Mouse (Mus musculus) spleen, adult 2 months (tissue): ENCODE results near the gene Sult6b1.

Source experiments
- CTCF ChIP-seq: fragments of 200-500 bp; IDR thresholded peaks from 2 replicates; pipeline ENCODE4 v1.5.1; 2011; ENCODE audit warnings: mild to moderate bottlenecking, inconsistent platforms; ENCODE audit not compliant: insufficient read depth, insufficient read length, insufficient replicate concordance; ENCODE audit errors: extremely low read depth
- POLR2A ChIP-seq: fragments of 200-500 bp; IDR thresholded peaks from 2 replicates; pipeline ENCODE4 v1.6.1; 2011; ENCODE audit warnings: low read depth, low read length, inconsistent platforms

DNA sequence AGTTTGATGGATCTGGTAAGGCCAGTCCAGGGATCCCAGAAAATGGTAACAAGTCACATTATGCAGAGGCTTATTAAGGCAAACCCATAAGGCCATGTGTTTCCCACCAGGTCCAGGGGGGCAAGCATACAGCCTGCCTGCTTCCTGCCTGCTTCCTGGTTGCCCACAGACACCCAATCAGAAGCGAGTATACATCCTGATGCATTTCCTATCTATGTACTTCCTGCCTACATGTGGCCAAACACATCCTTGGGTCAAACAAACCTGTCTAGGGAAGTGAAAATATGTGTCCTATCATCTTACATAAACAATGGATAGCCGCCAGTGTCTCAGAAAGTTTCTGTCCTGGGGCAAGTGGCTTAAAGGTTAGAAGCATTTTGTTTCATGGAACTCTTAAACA, 3.6 kb downstream of the Sult6b1 start:
- TF ChIP-seq POLR2A (no peak), CTCF (no peak)
